Mouse (Mus musculus): ENCODE measurements around the gene Arvcf.

The Arvcf gene

DNA sequence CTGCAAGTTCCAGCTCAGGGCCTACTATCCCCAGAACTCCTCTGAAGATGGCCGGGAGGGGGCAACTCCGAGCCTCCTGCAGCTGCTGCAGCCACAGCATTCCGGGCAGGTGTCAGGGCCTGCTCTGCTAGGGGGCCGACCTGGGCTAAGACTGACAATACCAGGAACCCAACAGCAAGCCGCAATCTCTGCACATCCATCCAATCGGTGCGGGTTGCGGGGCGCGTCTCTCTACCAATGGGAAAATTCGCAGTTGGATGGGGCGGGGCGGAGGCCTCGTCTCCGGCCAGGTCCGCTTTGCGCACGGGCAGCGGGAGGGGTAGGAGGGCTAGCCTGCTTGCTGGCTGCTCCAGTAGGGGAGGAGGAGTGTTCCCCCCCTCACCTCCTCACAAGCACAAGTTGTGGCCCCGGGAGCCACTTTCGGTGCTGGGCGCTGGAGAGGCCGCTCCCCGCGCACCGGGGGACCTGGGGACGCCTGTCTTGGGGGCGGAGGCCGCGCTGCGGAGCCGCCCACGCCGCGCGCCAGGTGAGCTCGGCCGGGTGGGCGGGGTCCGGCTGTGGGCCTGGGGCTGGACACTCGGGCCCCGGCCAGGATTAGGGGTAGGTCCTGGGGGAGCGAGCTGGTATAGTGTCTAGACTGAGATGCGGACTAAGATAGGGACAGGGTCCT, at the start of gene Arvcf, which contains the start of gene Tango2:
Arvcf (plus strand) TSS at position 252 of the 670 bp plus-strand sequence.
Tango2 (minus strand) TSS at position 173 of the 670 bp plus-strand sequence.
- in situ Hi-C loops (cut with MseI, MboI) = no loop called here

DNA sequence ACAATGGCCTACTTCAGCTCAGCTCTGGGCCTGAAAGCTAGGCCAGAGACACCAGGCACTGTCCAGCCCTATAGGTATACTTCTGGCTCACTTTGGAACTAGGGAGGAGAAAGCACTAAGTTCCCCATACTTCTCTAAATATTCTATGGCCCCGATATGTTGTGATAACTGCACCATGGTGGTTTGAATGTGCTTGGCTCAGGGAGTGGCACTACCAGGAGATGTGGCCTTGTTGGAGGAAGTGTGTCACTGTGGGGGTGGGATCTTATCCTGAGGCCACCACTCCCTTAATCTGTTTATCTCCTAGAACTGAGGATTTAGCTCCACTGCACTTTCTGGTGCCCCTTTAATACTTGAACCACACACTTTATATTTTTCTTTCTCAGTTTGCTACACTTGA, 39.8 kb upstream of the Arvcf start:
- in situ Hi-C loops (cut with MseI, MboI) = no loop called here

DNA sequence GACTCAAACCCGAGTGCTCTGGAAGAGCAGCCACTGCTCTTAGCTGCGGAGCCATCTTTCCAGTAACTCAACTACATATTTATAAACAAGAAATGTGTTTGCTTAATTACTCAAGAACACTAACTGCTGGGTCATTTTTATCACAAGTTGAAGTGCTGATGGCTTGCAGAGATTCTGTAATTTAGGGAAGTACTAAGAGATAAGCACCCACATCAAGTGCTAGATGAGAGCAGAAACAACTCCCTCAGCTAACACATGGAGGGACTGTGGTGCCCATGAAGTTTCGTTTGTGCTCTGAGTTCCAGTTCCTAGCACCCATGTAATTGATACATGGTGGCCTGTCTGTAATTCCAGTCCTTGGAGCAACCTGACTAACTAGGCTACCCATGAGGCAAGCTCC, 29.0 kb upstream of the Arvcf start:
- in situ Hi-C loops (cut with MseI, MboI) = no loop called here

DNA sequence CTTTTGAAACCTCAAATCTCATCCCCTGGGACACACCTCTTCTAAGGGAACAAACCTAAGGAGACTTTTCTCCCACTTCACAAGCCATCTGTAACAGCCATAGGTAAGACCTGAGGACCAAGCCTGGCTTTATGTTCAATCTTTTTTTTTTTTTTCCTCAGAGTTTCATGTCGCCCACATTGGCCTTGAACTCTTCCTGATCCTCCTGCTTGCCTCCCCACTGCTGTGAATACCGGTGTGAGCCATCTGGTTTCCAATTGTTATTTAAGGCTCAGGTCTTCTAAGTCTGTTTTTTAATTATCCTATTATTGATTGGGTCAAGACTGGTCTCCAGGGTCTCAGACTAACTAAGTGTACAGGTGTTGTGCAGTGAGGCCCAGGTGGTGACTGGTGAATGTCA, 26.5 kb upstream of the Arvcf start:
- in situ Hi-C loops (cut with MseI, MboI) = no loop called here

DNA sequence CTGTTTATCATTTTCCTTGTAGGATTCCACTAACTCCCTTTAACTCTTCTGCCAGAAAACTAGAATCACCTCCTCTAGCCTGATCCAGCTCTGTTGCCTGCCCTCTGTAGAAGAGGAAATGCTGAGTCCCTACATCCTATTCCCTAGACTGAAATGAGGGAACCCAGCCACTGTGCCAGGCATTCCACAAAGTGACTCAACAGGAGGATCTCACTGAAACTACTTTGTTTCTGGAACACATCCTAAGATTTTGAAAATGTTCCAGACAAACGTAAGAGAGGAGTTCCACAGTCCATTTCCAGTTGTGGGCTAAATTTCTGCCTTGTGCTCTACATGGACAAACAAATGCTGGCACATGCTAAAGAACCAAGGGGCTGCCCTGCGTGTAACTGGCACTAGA, 24.5 kb upstream of the Arvcf start:
- in situ Hi-C loops (cut with MseI, MboI) = no loop called here

DNA sequence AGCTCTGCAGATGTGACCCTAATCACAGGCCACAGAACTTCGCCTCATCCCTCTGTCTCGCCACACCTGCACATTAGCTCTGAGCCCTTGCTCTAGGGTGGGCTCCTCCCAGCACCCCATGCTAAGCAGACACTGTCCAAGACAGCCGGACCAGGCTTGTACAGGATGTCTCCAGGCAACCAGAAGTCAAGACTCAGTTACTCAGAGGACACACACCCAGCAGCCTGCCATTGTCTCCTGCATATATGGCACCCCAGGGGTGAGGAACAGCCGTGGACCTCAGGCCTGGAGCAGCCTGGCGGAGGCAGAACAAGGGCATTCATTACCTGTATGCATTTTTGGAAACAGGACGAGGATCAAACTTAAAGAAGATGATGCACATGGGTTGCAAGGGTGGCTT, 24.0 kb upstream of the Arvcf start:
- in situ Hi-C loops (cut with MseI, MboI) = no loop called here

DNA sequence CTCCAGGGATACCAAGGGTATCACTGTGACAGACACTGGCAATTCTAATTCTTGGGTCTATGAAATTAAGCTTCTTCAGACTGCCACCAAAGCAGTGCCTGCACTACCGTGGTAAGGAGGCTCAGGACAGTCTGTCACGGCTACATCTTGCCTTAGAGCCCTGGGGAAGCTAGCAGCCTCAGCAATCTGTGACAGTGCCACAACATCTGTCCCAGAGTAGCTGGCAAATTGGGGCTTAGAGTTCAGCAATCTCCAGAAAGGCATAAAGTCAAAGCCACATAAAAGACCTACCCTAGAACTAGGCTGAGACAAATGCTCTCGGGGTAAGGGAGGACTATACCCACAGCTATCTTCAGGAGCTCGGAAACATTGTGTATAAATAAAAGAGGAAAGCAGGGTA, 22.2 kb upstream of the Arvcf start:
- in situ Hi-C loops (cut with MseI, MboI) = no loop called here

DNA sequence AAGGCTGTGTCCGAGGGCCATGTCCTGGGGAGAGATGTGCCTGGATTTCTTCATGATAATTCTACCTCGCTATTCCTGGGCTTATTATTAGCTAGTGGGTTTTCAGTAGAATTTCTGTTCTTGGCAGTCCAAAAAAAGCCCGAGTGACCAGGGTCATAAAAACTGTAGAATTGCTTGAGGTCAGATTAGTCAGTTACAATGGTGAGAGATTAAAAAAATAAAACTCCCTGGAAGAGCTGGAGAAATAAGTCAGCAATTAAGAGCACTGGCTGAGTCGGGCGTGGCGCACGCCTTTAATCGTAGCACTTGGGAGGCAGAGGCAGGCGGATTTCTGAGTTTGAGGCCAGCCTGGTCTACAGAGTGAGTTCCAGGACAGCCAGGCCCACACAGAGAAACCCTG, 20.0 kb upstream of the Arvcf start:
- in situ Hi-C loops (cut with MseI, MboI) = no loop called here

DNA sequence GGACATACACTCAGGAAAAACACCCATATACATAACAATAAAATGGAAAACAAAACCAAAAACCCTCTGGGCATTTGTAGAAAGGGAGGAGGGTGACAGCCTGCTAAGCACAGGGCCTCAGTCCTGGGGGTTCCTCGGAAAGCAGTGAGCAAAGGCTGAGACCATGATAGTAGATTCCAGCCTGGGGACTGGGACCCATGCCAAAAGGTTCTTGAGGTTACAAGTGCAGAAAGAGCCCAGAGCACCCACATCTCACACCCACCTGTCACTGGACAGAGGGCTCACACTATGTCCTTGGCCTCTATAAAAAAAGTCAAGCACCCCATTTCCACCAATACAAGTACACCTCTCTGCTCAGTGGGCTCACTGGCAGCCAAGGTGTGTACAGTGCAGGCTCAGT, 19.5 kb upstream of the Arvcf start:
- in situ Hi-C loops (cut with MseI, MboI) = no loop called here

DNA sequence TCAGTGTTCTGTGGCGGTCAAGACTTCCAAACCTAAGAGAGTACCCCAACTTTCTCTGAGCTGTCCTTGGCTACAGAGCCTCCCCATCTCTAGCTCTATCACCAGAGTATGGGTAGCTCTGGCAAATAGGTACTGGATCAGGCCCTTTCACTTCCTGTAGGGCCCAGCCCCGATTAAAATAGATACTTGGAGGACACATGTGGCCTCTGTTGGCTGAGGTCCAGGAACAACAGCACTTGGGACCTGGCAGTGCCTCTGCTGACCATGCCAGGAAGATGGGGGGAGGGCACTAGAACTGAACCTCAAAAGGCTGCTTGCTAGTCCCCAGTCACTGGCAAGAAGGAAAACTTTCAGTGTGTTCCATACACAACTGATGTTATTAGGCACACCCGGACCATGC, 14.0 kb upstream of the Arvcf start:
- in situ Hi-C loops (cut with MseI, MboI) = no loop called here

DNA sequence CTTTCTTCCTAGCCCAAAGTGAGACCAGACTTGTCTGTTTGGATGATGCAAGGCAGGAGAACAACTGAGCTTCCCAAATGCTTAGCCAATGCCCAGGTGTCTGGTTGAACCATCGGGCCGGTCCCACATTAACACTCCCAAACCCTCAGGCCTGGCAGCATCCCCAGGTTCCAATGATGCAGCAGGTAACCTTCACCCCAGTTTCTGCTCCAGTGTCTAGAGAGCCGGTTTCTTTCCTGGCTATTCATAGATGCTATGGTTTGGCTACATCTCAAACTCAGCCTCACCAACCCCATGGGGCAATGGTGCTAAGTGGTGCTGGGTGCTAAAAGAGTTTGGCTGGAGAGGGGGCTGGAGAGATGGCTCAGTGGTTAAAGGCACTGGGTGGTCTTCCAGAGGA, 12.0 kb upstream of the Arvcf start:
- in situ Hi-C loops (cut with MseI, MboI) = no loop called here

DNA sequence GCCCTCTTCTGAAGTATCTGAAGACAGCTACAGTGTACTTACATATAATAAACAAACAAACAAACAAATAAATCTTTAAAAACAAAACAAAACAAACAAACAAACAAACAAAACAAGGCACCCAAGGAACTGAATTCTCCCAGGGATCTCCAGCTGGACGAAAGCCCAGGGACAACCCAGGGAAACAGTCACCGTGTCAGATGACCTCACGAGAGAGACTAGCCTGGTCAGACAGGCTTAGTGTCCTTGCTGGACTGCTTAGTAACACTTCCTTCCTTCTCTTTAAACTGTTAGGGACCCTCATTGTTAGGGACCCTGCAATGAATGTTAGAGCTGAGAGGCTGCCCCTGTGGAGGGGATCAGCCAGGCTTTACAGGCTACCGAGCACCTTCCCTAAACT, 10.7 kb upstream of the Arvcf start:
- in situ Hi-C loops (cut with MseI, MboI) = no loop called here

DNA sequence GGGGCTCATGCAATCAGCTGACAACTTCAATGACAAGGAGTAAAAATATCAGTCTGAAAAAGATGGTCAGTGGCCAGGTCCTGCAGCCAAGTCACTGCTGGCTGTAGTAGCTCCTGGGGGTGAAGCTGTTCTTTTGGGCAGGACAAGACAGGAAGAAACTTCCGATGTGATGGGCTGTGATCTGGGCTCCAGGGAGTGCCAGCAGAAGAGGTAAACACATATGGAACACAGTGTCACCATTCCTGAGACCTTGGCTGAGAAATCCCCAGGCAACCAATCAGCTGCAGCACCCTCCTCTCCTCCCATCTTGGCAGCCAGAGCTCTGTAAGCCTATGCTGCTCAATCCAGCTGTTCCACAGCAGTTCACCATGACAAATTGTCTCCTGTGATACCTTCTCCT, 8.1 kb upstream of the Arvcf start:
- in situ Hi-C loops (cut with MseI, MboI) = no loop called here

DNA sequence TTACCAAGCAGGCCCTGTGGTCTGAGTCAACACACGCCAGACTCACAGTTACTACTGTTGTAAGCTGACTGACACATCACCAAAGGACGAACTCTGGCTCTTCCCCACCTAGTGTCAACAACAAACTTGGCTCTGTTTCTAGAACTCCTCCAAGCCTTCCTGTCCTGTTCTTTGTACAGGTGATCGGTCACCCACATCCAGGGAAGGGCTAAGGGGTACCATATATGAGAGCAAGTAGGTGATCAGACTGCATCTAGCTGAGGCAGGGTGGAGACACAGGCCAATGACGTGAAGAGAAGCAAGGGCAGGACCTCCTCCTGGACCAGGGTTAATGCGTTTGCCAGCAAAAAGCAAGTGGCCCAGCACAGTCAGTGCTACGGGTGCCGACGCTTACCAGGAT, 6.4 kb upstream of the Arvcf start:
- in situ Hi-C loops (cut with MseI, MboI) = no loop called here

DNA sequence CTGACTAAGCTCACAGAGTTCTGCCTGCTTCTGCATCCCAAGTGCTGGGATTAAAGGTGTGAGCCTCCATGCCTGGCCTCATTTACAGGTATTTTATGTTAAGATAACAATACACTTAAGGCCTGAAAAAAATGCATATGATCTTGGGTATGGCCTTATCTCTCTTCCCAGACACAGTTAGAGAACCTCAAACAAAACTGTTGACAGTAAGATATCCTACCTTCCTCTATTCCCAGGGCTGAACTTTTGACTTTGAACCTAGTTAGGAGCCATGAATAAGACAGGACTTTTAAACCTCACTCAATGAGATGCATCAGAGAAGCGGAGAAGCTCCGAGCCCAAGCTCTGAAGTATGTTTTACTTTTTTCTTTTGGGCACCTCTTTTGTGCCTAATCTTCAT, 5.9 kb upstream of the Arvcf start:
- in situ Hi-C loops (cut with MseI, MboI) = no loop called here

DNA sequence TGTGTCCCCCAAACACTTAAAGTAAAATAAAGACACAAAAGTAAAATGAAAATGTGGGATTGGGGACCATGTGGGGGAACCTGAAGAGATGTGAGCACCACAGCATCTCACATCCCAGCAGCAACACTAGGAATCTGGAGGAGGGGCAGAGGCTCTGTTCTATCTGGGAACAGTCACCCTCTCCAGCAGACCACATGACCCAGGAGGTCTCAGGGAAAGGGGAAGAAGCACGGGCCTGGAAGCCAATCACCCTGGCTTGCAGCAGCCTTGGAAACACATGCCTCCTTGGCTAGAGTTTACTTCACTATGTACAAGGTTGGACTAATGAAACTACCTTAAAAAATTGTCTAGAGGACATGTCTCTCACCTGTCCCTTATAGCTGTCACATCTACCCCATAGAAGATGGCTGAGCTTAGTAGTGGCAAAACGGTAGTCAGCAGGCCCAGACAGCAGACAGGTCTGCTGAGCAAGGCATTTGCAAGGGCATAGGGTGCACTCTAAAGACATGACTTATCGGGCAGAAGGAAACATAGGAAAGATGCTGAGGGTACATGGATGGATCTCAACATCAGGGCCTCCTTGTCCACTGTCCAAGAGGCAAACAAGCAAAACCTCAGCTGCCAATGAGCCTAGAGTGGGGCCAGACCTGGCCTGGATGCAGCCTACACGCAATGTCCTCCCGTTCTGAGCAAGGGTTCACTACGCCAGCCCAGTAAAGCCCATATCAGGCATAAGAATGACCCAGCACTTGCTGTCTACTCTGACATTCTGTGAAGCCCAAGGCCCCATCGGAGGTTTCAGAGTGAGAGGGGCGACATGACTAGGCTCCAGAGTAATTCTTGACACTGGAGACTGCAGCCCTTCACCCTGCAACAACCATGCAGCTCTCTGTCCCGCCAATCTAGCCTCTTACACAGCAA, 5.1 kb upstream of the Arvcf start:
- in situ Hi-C loops (cut with MseI, MboI) = no loop called here

DNA sequence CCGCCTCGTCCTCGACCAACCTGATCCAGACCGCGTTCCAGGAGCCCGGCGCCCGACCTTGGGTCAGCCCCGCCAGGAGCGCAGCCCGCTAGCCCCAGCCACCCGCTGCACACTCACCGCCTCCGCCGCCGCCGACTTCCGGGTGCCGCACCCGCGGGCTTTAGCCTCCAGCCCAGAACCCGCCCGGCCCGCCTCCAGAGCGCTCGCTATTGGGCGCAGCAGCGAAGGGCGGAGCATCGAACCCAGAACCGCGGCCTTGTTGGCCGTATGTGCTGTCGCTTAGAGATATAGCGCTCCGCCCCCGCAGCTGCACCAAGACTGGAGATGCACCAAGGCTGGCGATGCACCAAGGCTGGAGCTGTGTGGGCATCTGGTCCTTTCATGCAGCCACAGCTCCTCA, 4.2 kb upstream of the Arvcf start:
- in situ Hi-C loops (cut with MseI, MboI) = no loop called here

DNA sequence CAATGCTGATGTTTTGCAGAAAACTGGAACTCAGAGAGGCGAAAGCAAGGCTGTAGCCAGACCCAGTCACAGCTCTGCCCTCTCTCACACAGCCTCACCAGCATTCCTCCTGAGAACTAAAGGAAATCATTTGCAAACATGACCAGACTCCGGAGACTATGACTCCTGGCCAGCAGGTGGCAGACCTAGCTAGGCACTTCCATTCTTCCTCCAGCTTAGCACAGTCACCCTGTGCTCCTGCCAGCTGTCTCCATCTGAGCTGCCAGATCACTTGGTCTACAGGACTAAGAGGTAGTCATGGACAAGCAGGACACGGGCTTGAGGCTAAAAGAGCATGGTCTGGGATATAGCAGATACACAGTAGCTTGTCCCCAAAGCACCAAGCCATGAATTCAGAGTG, 2.7 kb upstream of the Arvcf start:
- in situ Hi-C loops (cut with MseI, MboI) = no loop called here

DNA sequence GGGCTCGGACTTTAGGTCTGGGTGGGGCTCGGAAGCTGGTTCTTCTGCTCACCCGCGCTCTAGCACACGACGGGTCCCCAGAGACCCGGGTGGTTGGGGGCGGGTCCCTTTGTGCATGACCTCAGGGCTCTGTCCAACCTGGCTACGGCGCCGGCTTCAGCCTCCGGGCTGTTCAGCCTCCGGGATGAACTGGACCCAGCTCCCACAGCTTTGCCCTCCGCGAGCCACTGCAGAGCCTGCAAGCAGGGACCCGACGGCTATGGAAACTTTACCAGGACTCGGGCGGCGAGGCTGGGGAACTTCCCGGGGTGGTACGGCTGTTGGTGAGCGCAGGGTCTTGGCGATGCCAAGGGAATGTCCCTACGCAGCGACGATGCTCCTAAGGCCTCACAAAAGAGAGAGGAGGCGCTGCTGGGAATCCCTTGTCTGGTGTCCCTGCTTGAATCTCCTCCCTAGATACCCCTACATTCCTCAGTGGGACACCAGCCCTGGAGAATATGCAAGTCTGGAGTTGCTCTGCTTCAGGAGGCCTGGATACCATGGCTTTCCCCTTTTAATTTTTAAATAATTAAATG, 706 bp downstream of the Arvcf start:
- in situ Hi-C loops (cut with MseI, MboI) = no loop called here

DNA sequence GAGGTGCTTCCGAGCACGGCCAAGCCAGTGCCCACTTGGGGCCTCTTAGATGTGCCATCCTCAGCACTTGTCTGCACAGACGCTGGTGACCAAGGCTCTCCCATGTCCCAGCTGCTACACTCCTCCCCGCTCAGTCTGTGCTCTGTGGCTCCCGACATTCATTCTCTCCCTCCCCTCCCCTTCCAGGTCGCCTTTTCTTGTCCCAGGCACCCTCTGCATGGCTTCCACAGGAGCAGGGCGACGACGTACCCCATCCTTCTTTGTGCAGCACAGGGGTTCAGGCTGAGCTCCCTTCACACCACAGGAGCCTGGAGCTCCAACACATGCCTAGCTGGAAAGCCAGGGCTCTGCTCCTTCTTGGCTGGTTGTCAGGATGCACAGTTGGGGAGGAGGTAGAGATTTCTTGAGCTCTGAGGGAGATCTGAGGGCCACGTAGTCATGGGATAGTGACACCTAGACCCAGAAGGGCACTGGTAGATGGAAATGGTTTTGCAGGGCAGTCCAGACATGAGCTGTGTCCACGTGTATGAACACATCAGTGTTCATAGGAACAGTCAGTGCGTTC, 1.9 kb downstream of the Arvcf start:
- in situ Hi-C loops (cut with MseI, MboI) = no loop called here

DNA sequence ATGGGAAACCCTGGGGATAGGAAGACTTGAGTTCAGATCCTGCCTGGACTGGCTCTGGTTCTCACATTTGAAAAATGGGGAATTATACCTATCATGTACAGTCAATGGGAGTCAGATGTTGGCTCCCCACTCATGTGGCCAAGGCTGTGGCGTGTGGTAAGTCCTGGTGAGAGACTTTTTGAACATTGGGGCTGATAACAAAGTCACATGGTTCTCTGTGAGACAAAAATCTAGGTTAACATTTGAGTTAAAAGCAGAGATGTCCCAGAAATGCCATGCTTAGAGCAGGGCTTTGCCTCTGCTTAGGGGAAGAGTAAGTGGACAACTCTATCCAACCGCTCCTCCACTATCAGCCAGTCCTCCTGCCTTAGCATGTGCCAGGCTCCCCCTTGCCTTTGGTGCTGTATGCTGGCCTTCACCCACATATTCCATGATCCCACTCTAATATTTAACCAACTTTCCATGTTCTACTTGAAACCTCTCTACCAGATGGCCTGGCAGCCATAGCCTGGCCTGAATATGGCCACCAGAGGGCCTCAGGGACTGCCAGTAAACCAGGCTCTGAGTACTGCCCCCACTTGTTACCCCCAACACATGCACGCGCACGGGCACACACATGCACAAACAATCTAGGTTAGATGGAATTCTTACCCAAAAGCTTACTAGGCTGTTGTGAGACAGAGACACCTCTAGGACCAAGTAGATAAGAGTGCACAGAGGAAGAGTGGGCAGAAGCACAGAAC, 3.5 kb downstream of the Arvcf start:
- in situ Hi-C loops (cut with MseI, MboI) = no loop called here

DNA sequence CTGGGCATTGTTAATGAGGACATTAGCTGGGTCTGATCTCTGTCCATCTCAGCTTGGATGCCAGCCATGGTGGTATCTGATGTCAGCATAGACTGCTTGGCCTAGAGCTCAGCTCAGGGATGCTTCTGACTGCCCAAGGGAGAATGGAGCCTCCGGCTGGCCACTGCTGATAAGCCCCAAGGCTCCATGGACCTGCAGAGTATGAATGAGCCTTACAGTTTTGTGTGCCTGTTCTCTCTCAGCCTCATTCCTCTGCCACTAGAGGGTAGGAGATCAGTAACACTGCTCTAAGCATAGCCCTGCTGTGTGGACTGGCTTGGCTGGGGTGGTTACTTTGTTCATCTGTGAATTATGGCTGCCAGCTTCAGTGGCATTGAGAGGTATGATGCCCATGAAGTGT, 5.1 kb downstream of the Arvcf start:
- in situ Hi-C loops (cut with MseI, MboI) = no loop called here
